Mouse (Mus musculus) urinary bladder, adult 2 months (tissue): ENCODE measurements at regions not wholly inside any gene's neighbourhood (a gene's known extent, or its start where the extent isn't known, plus 50 kb on each side); places are given as distances from the start of the nearest gene placed in this dataset.

Source experiments
- DNase-seq: peaks from one replicate; pipeline ENCODE4 v3.0.0; 2022; ENCODE audit warnings: low spot score

DNA sequence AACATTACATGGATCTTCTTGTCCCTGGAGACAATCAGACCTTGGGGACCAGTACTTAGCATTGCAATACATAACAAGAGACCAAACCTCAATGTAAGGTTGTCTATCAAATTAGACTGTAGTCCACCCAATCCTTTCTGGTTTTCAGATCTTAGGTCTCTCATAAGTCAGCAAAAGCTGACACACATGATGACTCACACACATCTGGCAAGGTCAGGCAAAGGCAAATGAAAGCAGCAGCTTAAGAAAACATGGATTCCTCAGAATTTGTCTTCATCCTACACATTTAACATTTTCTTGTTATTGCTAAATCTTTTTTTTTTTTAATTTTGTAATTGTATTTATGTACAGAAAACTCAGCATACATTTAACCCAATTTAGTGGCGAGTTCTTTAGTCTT is 52.0 kb downstream of the Gm11983 start:
- no peak for DNase-seq

- no peak for DNase-seq
Measured at GRCm38 (mm10) chr11:6782826-6783225, 54.6 kb downstream of the Gm11983 start.

GRCm38 (mm10) chr11:6779752-6780151 is 57.7 kb downstream of the Gm11983 start:
- DNase-seq, result no peak

DNA sequence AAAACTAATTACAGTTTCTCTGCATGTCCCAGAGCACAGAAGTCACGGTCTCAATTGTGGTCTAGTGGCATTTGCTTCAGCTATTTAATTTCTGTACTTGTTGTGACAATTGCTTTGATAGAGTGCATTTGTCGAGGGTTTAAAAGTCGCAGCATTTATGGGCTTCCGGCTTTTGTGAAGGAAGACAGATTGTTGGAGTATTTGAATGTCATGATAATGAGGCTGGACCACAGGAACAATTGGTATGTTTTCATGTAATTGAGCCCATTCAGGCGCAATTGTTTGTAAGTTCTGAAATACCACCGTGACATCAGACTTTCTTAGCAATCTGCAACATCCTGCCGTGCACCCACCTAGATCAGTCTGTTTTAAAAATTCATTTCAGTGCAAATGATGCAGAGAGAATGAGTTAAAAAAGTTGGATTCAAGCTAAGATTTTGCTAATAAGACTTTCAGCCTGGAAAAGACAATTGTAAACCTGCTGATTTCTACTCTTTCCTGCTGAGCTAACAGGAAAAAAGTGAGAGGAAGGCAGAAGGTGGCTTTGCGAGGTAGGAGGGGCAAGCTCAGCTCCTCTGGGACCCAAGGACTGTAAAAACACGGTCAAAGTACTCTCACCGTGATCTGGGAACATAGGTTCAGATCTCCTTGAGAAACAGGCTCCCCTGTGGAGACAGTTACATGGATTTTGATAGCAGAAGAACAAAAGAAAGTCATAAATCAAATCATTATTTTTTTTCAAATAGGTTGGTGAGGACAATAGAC is 58.7 kb downstream of the Gm11983 start:
- no peak for DNase-seq

- no peak for DNase-seq
Measured at GRCm38 (mm10) chr11:6777566-6777965, 59.9 kb downstream of the Gm11983 start.

DNA sequence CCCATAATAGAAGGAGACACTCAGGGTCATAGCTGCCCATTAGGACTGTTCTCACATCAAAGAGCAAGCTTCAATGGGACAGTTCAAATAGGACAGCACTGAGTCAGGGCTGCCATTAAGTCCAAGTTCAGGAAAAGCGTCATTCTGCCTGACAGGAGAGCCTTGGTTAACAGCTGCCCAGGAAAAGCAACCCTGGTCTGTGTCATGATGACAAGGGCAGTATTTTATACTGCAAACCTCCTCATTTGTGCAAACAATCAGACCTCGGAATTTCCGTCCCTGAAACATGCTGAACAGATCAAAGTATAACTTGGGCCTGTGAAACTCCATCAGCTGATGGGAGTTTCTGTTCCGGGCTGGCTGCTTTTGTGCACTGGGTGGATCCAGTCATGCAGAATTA is 62.8 kb downstream of the Gm11983 start:
- no peak for DNase-seq

GRCm38 (mm10) chr11:6773951-6774350 is 63.5 kb downstream of the Gm11983 start:
- DNase-seq, result no peak

GRCm38 (mm10) chr11:6773364-6773763 is 64.1 kb downstream of the Gm11983 start:
- DNase-seq, result no peak

- DNase-seq, result no peak
Measured at GRCm38 (mm10) chr11:6769437-6769765, 68.1 kb downstream of the Gm11983 start.

GRCm38 (mm10) chr11:6768599-6769436 is 68.6 kb downstream of the Gm11983 start:
- DNase-seq, result peak; percentile 63

DNA sequence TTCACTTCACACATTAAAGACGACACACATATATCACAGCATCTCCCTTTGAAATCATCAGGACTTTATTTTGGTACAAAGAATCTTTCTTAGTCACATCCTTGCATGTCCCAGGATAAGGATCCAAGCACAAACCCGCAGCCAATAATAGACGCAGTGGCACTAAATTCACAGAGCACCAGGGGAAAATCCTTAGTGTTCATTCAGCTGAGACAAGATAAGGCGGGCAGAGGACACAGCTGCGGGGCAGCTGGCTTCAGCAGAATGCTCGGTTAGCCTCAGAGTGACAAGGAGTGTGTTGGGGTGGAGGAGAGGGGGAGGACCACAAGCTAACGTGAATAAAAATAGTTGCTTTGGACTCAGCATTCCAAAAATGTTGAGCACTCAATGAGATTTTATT is 70.7 kb downstream of the Gm11983 start:
- DNase-seq, result no peak

DNA sequence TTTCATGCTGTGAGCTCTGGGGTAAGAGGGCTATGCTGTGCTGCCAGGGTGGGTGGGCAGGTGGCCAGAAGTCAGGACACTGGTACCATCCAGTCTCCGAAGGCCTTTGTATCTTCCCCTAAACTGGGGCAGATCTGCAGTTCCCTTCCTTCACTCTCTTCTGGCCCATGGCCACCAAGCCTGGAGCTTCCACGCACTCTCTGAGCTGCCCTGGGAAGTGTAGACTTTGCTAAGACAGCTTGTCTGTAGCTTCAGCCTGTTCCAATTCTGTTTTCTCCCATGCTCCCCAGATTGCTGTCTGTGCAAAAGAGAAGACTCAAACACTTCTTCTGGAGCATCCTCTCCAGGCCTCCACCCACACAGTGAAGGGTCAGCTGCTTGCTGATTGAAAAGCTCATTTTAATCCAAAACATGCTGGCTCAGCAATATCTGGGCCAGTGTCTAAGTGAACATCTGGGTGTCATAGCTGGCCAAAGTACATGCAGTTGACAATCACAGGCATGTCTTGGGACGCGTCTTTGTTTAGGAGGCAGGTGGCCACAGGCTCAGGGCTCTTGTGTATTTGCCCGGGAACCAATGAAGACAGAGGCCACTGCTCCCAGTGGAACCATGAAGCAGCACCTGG is 72.0 kb downstream of the Gm11983 start:
- no peak for DNase-seq

- no peak for DNase-seq
Measured at GRCm38 (mm10) chr11:6764186-6764585, 73.3 kb downstream of the Gm11983 start.

- DNase-seq, result no peak
Measured at GRCm38 (mm10) chr11:6763001-6763400, 74.5 kb downstream of the Gm11983 start.

- DNase-seq, result no peak
Measured at GRCm38 (mm10) chr11:6761876-6762628, 75.4 kb downstream of the Gm11983 start.

DNA sequence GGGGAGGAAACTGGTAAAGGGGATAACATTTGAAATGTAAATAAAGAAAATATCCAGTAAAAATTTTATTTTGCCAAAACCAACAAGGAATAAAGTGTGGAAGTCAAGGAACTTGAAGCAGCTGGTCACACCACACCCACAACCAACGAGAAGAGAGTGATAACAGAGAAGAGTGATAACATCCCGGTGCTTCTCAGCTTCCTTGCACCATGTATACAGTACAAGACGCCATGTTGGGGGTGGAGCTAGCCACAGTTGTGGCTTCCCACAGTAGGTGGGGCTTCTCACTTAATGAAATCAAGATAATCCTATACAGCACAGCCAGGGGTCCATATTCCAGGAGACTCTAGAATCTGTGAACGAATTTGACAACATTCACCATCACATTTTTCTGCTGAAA is 77.9 kb downstream of the Gm11983 start:
- no peak for DNase-seq

- DNase-seq, result no peak
Measured at GRCm38 (mm10) chr11:6739439-6739838, 81.1 kb downstream of the Ramp3 start.

DNA sequence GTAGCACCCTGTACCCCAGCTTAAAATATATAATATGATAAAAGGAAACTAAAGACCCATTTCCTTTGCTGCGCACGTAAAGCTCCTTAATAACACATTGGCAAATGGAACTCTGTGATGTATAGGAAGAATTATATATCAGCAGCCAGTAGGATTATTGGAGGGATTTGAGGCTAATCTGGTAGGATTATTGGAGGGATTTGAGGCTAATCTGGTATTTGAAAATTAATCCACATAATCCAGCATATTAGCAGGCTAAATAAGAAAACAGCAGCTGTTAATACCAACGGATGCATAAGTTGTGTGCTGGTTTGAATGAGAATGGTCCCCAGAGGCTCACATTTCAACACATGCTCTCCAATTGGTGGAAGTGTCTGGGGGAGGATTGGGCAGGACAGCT is 80.3 kb downstream of the Ramp3 start:
- DNase-seq, result no peak

DNA sequence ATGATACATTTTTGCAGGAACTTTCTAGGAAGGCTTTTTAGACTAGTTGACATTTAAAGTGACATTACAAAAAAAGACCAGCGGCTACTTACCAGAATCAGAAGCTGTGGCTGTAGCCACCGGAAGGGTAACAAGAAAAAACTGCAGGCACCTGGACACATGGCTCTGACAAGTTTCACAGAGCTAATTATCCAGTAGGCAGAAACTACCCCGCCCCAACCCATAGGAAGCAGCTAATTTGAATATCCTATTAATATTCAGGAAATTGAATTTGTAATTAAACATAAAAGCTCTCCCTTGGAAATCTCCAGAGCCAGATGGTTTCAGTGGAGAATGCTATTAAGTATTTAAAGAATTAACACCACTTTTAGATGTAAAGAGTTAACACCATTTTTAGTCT is 79.8 kb downstream of the Ramp3 start:
- DNase-seq, result no peak

DNA sequence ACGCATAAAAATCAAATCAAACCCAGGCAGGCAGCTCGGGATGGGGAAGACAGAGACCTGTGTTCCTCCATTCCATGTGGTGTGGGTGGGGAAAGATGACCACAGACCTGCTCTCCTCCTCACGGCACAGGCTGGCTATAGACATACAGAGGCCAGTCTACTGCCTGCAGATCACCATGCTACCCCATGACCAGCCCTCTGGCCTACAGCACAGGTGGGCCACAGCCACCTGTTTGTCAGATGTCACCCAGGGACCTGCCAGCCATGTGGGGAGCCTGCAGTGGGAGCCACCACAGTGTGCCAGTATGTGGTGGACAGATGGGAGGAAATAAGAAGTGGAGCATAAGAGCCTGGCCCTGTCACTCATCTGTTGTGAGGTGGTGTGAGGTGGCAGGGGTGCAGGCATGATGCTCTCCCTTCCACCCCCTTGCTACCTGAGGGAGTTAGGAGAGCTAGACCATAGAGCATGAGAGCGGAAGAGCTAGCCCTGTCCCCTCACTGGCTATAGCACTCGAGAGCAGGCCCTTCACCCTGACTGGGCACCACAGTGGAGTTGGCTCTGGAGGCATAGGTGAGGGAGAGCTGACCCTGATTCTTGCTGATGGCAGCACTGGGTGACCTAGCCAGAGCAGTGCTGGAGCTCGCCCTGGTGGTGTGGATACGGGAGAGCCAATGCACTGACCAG is 76.6 kb downstream of the Ramp3 start:
- no peak for DNase-seq

DNA sequence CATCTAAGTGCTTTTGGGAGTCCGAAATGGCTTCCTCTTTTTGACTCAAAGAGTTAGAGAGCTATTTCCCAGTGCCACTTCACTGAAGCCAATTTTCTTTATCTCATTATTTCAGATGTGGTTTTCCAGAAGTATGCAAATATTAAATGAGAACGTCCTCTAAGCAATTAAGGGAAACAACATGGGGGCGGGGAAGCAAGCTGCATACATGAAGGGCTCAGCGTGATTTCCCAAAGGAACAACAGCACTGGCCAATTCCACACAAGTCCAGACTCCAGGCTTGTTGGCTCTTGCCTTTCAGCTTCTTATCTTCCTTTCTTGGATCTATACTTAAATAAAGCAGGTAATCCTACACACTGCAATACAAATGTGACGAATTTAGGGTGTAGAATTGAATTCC is 73.2 kb downstream of the Ramp3 start:
- DNase-seq, result no peak
